Mouse (Mus musculus): ENCODE measurements around the gene Gpc5.

DNA sequence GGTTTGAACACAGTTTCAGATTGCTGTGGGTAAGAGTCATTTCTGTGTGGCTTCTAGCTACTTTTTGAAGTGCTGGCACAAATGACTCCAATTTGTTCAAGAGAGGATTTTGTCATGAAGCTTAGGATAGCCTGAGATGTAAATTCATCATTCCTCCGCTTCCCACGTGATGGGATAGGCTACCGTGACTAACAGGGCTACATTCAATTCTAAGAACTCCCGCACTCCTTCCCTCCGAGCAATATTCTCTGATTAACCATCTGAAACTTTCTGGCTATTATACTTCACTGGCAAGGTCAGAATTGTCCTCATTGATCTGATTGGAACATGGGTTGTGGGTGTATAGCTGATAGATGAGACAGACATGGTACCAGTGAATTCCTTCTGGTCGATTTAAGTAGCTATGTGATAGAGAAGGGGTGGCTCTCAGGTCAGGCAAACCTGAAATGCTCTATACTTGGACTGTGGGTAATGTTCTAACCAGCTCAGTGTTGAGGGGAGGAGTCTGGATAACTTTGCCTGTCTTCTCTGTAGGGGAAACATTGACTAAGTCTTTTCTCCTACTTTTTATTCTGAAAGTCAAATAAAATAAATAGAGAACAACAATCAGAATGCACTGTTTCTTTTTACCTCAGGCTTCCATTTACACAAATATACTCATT is 319.6 kb downstream of the Gpc5 start:
- TF ChIP-seq CTCF (IDR thresholded peaks at IDR 0.05; ENCODE audit: insufficient read depth, low read depth, low read length): no peak
- no peak for TF ChIP-seq POLR2A (IDR thresholded peaks at IDR 0.05; ENCODE audit: insufficient read depth, low read depth, low read length)

Measured in olfactory bulb, adult 2 months (tissue).